Mouse (Mus musculus) liver, embryonic 14.5 days (tissue): ENCODE results near the gene Ints4. TPM values are rescaled to one million over a fixed set of nuclear protein-coding genes. Genes with fewer than 3 reads are reported as not detected.
A peak's percentile ranks its signal among the peaks of the same experiment; 100 is the strongest.

Source experiments
- ATAC-seq: fragments of 200-750 bp; cut with Nextera tagmentation; 2 replicates; pipeline ENCODE4 v1.8.0; 2017; ENCODE audit warnings: moderate number of reproducible peaks, mild to moderate bottlenecking, moderate library complexity; ENCODE audit not compliant: insufficient read depth
- DNase-seq, 3 experiments: peaks; one replicate each; pipeline ENCODE4 v3.0.0-alpha.2; 2012 to 2013; ENCODE audit warnings: low read depth in 3 of 3, low spot score in 3 of 3
- H3K27ac ChIP-seq: fragments of 300-500 bp; sonication (generic); 2 replicates; pipeline ENCODE4 v1.5.1; 2014; ENCODE audit warnings: moderate library complexity, mild to moderate bottlenecking, control low read depth, inconsistent platforms
- H3K27me3 ChIP-seq: fragments of 300-500 bp; sonication (generic); 2 replicates; pipeline ENCODE4 v1.6.1; 2014; ENCODE audit warnings: mild to moderate bottlenecking, low read length, moderate library complexity; ENCODE audit not compliant: control insufficient read depth, insufficient read depth
- H3K36me3 ChIP-seq: fragments of 300-500 bp; sonication (generic); replicated peaks from 2 replicates; pipeline ENCODE4 v1.6.1; 2014; ENCODE audit warnings: low read depth; ENCODE audit not compliant: control insufficient read depth, insufficient read depth
- H3K4me1 ChIP-seq, 2 experiments: fragments of 200-500 bp in 1 of 2; fragments of 300-500 bp in 1 of 2; sonication (generic) in 1 of 2; replicated peaks; 2 replicates each; pipeline ENCODE4 v1.6.1; 2012 to 2014; ENCODE audit warnings: antibody characterized with exemption in 1 of 2, inconsistent platforms in 1 of 2, low read length in 1 of 2; ENCODE audit not compliant: control insufficient read depth in 2 of 2, insufficient read depth in 2 of 2
- H3K4me2 ChIP-seq: fragments of 300-500 bp; sonication (generic); 2 replicates; pipeline ENCODE4 v1.6.1; 2014; ENCODE audit warnings: low read depth, mild to moderate bottlenecking, control low read depth, moderate library complexity
- H3K4me3 ChIP-seq, 2 experiments: fragments of 200-500 bp in 1 of 2; fragments of 300-500 bp in 1 of 2; sonication (generic) in 1 of 2; 2 replicates each; pipeline ENCODE4 v1.5.1; 2012 to 2014; ENCODE audit warnings: low read depth in 2 of 2, low read length in 2 of 2, mild to moderate bottlenecking in 2 of 2, control low read depth in 1 of 2, inconsistent platforms in 1 of 2, moderate library complexity in 1 of 2; ENCODE audit not compliant: insufficient read depth in 1 of 2
- H3K9ac ChIP-seq: fragments of 300-500 bp; sonication (generic); replicated peaks from 2 replicates; pipeline ENCODE4 v1.6.1; 2014; ENCODE audit warnings: mild to moderate bottlenecking, control low read depth, moderate library complexity
- H3K9me3 ChIP-seq: fragments of 300-500 bp; sonication (generic); 2 replicates; pipeline ENCODE4 v1.6.1; 2016; ENCODE audit warnings: low read length, mixed read lengths; ENCODE audit not compliant: control insufficient read depth
- CTCF ChIP-seq: IDR thresholded peaks from 2 replicates; pipeline ENCODE4 v1.5.1; 2016; ENCODE audit warnings: antibody characterized with exemption, low read depth, control low read depth
- EP300 ChIP-seq: IDR thresholded peaks from 2 replicates; pipeline ENCODE4 v1.6.1; 2016; ENCODE audit warnings: antibody characterized with exemption, low read depth
- WGBS: fragments of 180-500 bp; shearing (Covaris S2); extraction: QIAGEN DNeasy Blood & Tissue Kit; methylation state at CpG from one replicate; pipeline ENCODE4 v1.1.7; 2014; ENCODE audit not compliant: insufficient replicate concordance; 5-methylcytosine and 5-hydroxymethylcytosine counted together
- polyA plus RNA-seq, 2 experiments: library from polyadenylated mRNA; depleted of rRNA in 1 of 2; stranded (reverse) in 1 of 2; unstranded in 1 of 2; fragments of >200 nt; fragmentation: Nextera tagmentation in 1 of 2; extraction: Ambion mirVana in 1 of 2; gene quantifications; 2 replicates each; pipeline versions ENCODE4 v1.2.1 to v1.2.3; 2012 to 2014

Ints4 gene
- polyA plus RNA-seq, 2 experiments: 19.1 to 26.8 TPM

- H3K36me3 ChIP-seq: no peaks in the 10 kb centered on the region
- ATAC-seq: no peak
- H3K4me3 ChIP-seq: no peak overlapping the region
- H3K9me3 ChIP-seq: no peaks in the 10 kb centered on the region
- H3K9ac ChIP-seq: no peak overlapping the region
- no peaks in the 10 kb centered on the region for H3K27me3 ChIP-seq
- TF ChIP-seq EP300 (no peak), CTCF (no peak)
- H3K27ac ChIP-seq: no peak overlapping the region
- no peak overlapping the region for H3K4me2 ChIP-seq
- DNase-seq: no peak
- WGBS: 60% methylated on average over 2 of the region's 2 CpGs
- H3K4me1 ChIP-seq: no peaks in the 10 kb centered on the region
Observed at GRCm38 (mm10) chr7:97563576-97563975, 82.8 kb downstream of the Ints4 start.

GRCm38 (mm10) chr7:97569372-97569771 lies 88.6 kb downstream of the Ints4 start:
- ATAC-seq: no peak
- Histone ChIP-seq H3K9me3 (no peaks in the 10 kb centered on the region), H3K4me3 (no peak overlapping the region), H3K27ac (no peak overlapping the region), H3K27me3 (no peaks in the 10 kb centered on the region), H3K4me1 (no peaks in the 10 kb centered on the region), H3K9ac (no peak overlapping the region), H3K4me2 (no peak overlapping the region), H3K36me3 (no peaks in the 10 kb centered on the region)
- 66% methylated on average over 4 of the region's 4 CpGs for WGBS
- DNase-seq: no peak
- TF ChIP-seq CTCF (no peak), EP300 (no peak)

GRCm38 (mm10) chr7:97570389-97570788 lies 89.6 kb downstream of the Ints4 start:
- no peak overlapping the region for H3K27ac ChIP-seq
- 69% methylated on average over 1 of the region's 1 CpGs for WGBS
- H3K4me3 ChIP-seq: no peak overlapping the region
- TF ChIP-seq EP300 (no peak), CTCF (peak; percentile 66)
- H3K27me3 ChIP-seq: no peaks in the 10 kb centered on the region
- DNase-seq (no peak), ATAC-seq (no peak)
- no peaks in the 10 kb centered on the region for H3K9me3 ChIP-seq
- H3K36me3 ChIP-seq: no peaks in the 10 kb centered on the region
- H3K4me1 ChIP-seq: no peaks in the 10 kb centered on the region
- H3K9ac ChIP-seq: no peak overlapping the region
- H3K4me2 ChIP-seq: no peak overlapping the region

GRCm38 (mm10) chr7:97578361-97579066 lies 97.8 kb downstream of the Ints4 start:
- Histone ChIP-seq H3K9ac (peak overlapping the region; percentile 96), H3K4me3 (peak overlapping the region; percentile 91 to 100), H3K27ac (no peak overlapping the region), H3K27me3 (no peaks in the 10 kb centered on the region), H3K4me1 (peaks cover 6 to 7% of the 10 kb centered on the region in 2 experiments), H3K4me2 (peak overlapping the region; percentile 98), H3K9me3 (no peaks in the 10 kb centered on the region), H3K36me3 (no peaks in the 10 kb centered on the region)
- ATAC-seq: no peak
- 30% methylated on average over 8 of the region's 8 CpGs for WGBS
- TF ChIP-seq CTCF: no peak
- TF ChIP-seq EP300: no peak
- peak in 2 of 3 experiments; percentile 3 to 12 for DNase-seq

GRCm38 (mm10) chr7:97579067-97579975 lies 98.6 kb downstream of the Ints4 start, which contains the start of the genes Aamdc and Rsf1:
TSS of gene Aamdc (minus strand) at chr7:97579497.
TSS of gene Rsf1 (plus strand) at chr7:97579889.
- WGBS: under 1% methylated on average over 52 of the region's 68 CpGs
- TF ChIP-seq EP300: no peak
- TF ChIP-seq CTCF: peak; percentile 86
- peak within 1 kb of the TSS; percentile 91 to 100 for H3K4me3 ChIP-seq
- peak within 1 kb of the TSS; percentile 83 for H3K27ac ChIP-seq
- H3K4me2 ChIP-seq: peak within 1 kb of the TSS; percentile 98
- ATAC-seq (peak; percentile 88), DNase-seq (peak; percentile 90 to 93 (median 91))
- no peaks in the 10 kb centered on the region for H3K9me3 ChIP-seq
- H3K27me3 ChIP-seq: no peaks in the 10 kb centered on the region
- H3K36me3 ChIP-seq: no peaks in the 10 kb centered on the region
- H3K4me1 ChIP-seq: peaks cover 6 to 7% of the 10 kb centered on the region in 2 experiments
- H3K9ac ChIP-seq: peak within 1 kb of the TSS; percentile 96
